In the genomic region with DNA sequence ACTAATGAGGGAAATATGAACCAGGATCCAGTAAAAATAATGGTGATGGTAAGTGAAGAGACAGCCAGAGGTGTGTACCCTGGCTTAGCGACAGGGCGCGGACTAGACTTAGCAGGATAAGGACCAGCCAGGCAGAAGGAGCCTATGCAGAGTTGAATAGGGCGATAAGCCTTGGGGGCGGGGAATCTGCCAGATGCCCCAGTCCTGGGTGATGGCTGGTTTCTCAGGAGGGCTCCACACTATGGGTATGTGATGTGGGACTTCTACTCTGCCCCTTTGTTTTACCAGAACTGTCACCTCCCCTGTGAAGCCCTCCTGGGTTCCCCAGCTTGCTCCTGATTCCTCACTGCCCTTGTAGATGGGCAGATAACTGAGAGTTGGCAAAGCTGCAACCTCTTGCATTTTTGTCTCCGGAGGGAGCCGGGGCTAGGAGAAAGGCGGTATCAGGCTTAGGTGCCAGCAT, we compare ENCODE assay signal across 8 mouse cellular contexts. TPM values are rescaled to one million over a fixed set of nuclear protein-coding genes. Genes with fewer than 3 reads are reported as not detected.
A peak's percentile ranks its signal among the peaks of the same experiment; 100 is the strongest.
DNase-seq lines count a peak whose midpoint lies in the region; ATAC-seq and TF ChIP-seq lines count a peak whose summit lies in the region.

No protein-coding gene starts in this region.

- 0 out of 2 replicates have a peak, but pooled peaks cover under 1% of the 10 kb centered on the region for H3K27me3 ChIP-seq in forebrain, embryonic 13.5 days
- H3K27me3 ChIP-seq in forebrain, postnatal 0 days (ENCODE audit: insufficient read depth, low read length): no peaks in the 10 kb centered on the region
- no peaks in the 10 kb centered on the region for H3K27me3 ChIP-seq in thymus, adult 2 months (ENCODE audit: control insufficient read depth, insufficient read depth, low read length)
- H3K27me3 ChIP-seq in midbrain, embryonic 10.5 days (ENCODE audit: low read depth, poor library complexity, severe bottlenecking): peaks cover 60% of the 10 kb centered on the region
- no peaks in the 10 kb centered on the region for H3K27me3 ChIP-seq in stomach, embryonic 16.5 days (ENCODE audit: control insufficient read depth, insufficient read depth, low read length)

- 32% methylated on average over 8 of the region's 8 CpGs for WGBS in forebrain, embryonic 13.5 days
- WGBS in forebrain, postnatal 0 days: 34% methylated on average over 8 of the region's 8 CpGs
- 86% methylated on average over 8 of the region's 8 CpGs for WGBS in thymus, adult 2 months
- 28% methylated on average over 8 of the region's 8 CpGs for WGBS in midbrain, embryonic 10.5 days
- WGBS in stomach, embryonic 16.5 days: 41% methylated on average over 8 of the region's 8 CpGs

- DNase-seq in forebrain, postnatal 0 days: no peak
- DNase-seq in thymus, adult 2 months: no peak
- no peak for DNase-seq in thymus, postnatal 36 days
- DNase-seq in midbrain, embryonic 10.5 days (ENCODE audit: low spot score): no peak
- DNase-seq in adrenal gland, postnatal 4 days (ENCODE audit: low spot score in 2 of 2): no peak
- no peak for DNase-seq in lung, adult 18-20 months

- H3K4me1 ChIP-seq in forebrain, embryonic 13.5 days: peaks cover 17% of the 10 kb centered on the region
- H3K4me1 ChIP-seq in forebrain, postnatal 0 days (ENCODE audit: insufficient read depth): peaks cover 12% of the 10 kb centered on the region
- peaks cover 24% of the 10 kb centered on the region for H3K4me1 ChIP-seq in thymus, adult 2 months (replicated peaks; ENCODE audit: control insufficient read depth, insufficient read depth, low read length)
- H3K4me1 ChIP-seq in midbrain, embryonic 10.5 days: peaks cover 32% of the 10 kb centered on the region
- peaks cover 32% of the 10 kb centered on the region for H3K4me1 ChIP-seq in stomach, embryonic 16.5 days (ENCODE audit: control insufficient read depth, insufficient read depth, low read length)

- H3K4me2 ChIP-seq in forebrain, embryonic 13.5 days: peak overlapping the region; percentile 29; the same call in 1 of the 2 replicates
- no peak overlapping the region for H3K4me2 ChIP-seq in forebrain, postnatal 0 days (ENCODE audit: low read depth)
- no peak overlapping the region for H3K4me2 ChIP-seq in stomach, embryonic 16.5 days (ENCODE audit: low read depth, low read length)

- no peak overlapping the region for H3K27ac ChIP-seq in forebrain, embryonic 13.5 days
- no peak overlapping the region for H3K27ac ChIP-seq in forebrain, postnatal 0 days (ENCODE audit: low read depth, low read length)
- H3K27ac ChIP-seq in thymus, adult 2 months (ENCODE audit: control insufficient read depth, insufficient read depth, low read length): 0 out of 2 replicates have a peak overlapping the region, but pooled peaks have one; percentile 41
- peak overlapping the region; percentile 9; the same call in 1 of the 2 replicates for H3K27ac ChIP-seq in midbrain, embryonic 10.5 days (replicated peaks)
- H3K27ac ChIP-seq in stomach, embryonic 16.5 days (ENCODE audit: low read length): no peak overlapping the region

- no peak for TF ChIP-seq POLR2A in thymus, adult 2 months (IDR thresholded peaks at IDR 0.05; ENCODE audit: control insufficient read depth, extremely low read depth, insufficient read depth, low read length, poor library complexity)

- no peak for ATAC-seq in forebrain, embryonic 13.5 days
- ATAC-seq in forebrain, postnatal 0 days: no peak
- 0 out of 2 replicates have a peak, but pooled peaks have one; percentile 19 for ATAC-seq in stomach, embryonic 16.5 days (ENCODE audit: insufficient read depth, low FRiP score)

- no peaks in the 10 kb centered on the region for H3K36me3 ChIP-seq in forebrain, embryonic 13.5 days (ENCODE audit: poor library complexity, severe bottlenecking)
- H3K36me3 ChIP-seq in forebrain, postnatal 0 days (ENCODE audit: insufficient read depth): no peaks in the 10 kb centered on the region
- no peaks in the 10 kb centered on the region for H3K36me3 ChIP-seq in thymus, adult 2 months (ENCODE audit: control insufficient read depth, insufficient read depth, low read length)
- no peaks in the 10 kb centered on the region for H3K36me3 ChIP-seq in midbrain, embryonic 10.5 days
- no peaks in the 10 kb centered on the region for H3K36me3 ChIP-seq in stomach, embryonic 16.5 days (ENCODE audit: control insufficient read depth, insufficient read depth, low read length)

- no peak for TF ChIP-seq CTCF in forebrain, postnatal 0 days (IDR thresholded peaks at IDR 0.05; ENCODE audit: low read depth)
- TF ChIP-seq CTCF in thymus, adult 2 months (IDR thresholded peaks at IDR 0.05; ENCODE audit: borderline replicate concordance, control insufficient read depth, extremely low read depth, insufficient read depth, low read length, poor library complexity): no peak

- 0 out of 2 replicates have a peak overlapping the region, but pooled peaks have one; percentile 13 for H3K9ac ChIP-seq in forebrain, embryonic 13.5 days
- H3K9ac ChIP-seq in forebrain, postnatal 0 days: no peak overlapping the region
- H3K9ac ChIP-seq in stomach, embryonic 16.5 days (ENCODE audit: low read length): no peak overlapping the region

- H3K4me3 ChIP-seq in forebrain, embryonic 13.5 days: no peak overlapping the region
- no peak overlapping the region for H3K4me3 ChIP-seq in forebrain, postnatal 0 days (ENCODE audit: low read depth, low read length)
- H3K4me3 ChIP-seq in thymus, adult 2 months (ENCODE audit: control insufficient read depth, insufficient read depth, low read length): no peak overlapping the region
- peak overlapping the region; percentile 19; the same call in 1 of the 2 replicates for H3K4me3 ChIP-seq in midbrain, embryonic 10.5 days
- no peak overlapping the region for H3K4me3 ChIP-seq in stomach, embryonic 16.5 days (replicated peaks; ENCODE audit: low read length)

- H3K9me3 ChIP-seq in forebrain, embryonic 13.5 days (replicated peaks): no peaks in the 10 kb centered on the region
- H3K9me3 ChIP-seq in forebrain, postnatal 0 days (ENCODE audit: low read length): no peaks in the 10 kb centered on the region
- no peaks in the 10 kb centered on the region for H3K9me3 ChIP-seq in midbrain, embryonic 10.5 days (replicated peaks)
- H3K9me3 ChIP-seq in stomach, embryonic 16.5 days (replicated peaks; ENCODE audit: control insufficient read depth, low read length): no peaks in the 10 kb centered on the region

RNA-seq across cellular contexts. Expression of a gene that starts 6.4 kb away (rescaled TPM):
- 733 and 735 TPM in 2 replicates for polyA plus RNA-seq in forebrain, embryonic 13.5 days (2015; fragmentation: Nextera tagmentation; extraction: Ambion mirVana)
- total RNA-seq in forebrain, postnatal 0 days (2014; rRNA removed): 804 and 1,069 TPM in 2 replicates
- polyA plus RNA-seq in forebrain, postnatal 0 days (2015; fragmentation: Nextera tagmentation; extraction: Ambion mirVana): 578 and 651 TPM in 2 replicates
- 627 and 715 TPM in 2 replicates for polyA plus RNA-seq in thymus, adult 2 months (2012; rRNA removed)
- 866 and 996 TPM in 2 replicates for polyA plus RNA-seq in midbrain, embryonic 10.5 days (2016; fragmentation: Nextera tagmentation; extraction: Ambion mirVana)
- polyA plus RNA-seq in stomach, embryonic 16.5 days (2015; fragmentation: Nextera tagmentation; extraction: Ambion mirVana): 835 and 1,068 TPM in 2 replicates
- 100 to 1,000 TPM; 927 to 955 TPM for total RNA-seq in adrenal gland, postnatal 4 days (2021)

RNA-seq across cellular contexts. Expression of a gene that starts 6.9 kb away (rescaled TPM):
- 21.5 and 22.8 TPM in 2 replicates for polyA plus RNA-seq in forebrain, embryonic 13.5 days (2015; fragmentation: Nextera tagmentation; extraction: Ambion mirVana)
- total RNA-seq in forebrain, postnatal 0 days (2014; rRNA removed): 113 and 127 TPM in 2 replicates
- polyA plus RNA-seq in forebrain, postnatal 0 days (2015; fragmentation: Nextera tagmentation; extraction: Ambion mirVana): 58.6 and 69.0 TPM in 2 replicates
- polyA plus RNA-seq in thymus, adult 2 months (2012; rRNA removed): 91.8 and 121 TPM in 2 replicates
- polyA plus RNA-seq in midbrain, embryonic 10.5 days (2016; fragmentation: Nextera tagmentation; extraction: Ambion mirVana): 7.3 and 7.7 TPM in 2 replicates
- 43.1 and 55.2 TPM in 2 replicates for polyA plus RNA-seq in stomach, embryonic 16.5 days (2015; fragmentation: Nextera tagmentation; extraction: Ambion mirVana)
- 10 to 100 TPM; 26.4 to 27.6 TPM for total RNA-seq in adrenal gland, postnatal 4 days (2021)

RNA-seq across cellular contexts. Expression of a gene that starts 34.9 kb away (rescaled TPM):
- polyA plus RNA-seq in forebrain, embryonic 13.5 days (2015; fragmentation: Nextera tagmentation; extraction: Ambion mirVana): 36.6 and 42.4 TPM in 2 replicates
- total RNA-seq in forebrain, postnatal 0 days (2014; rRNA removed): 48.8 and 52.1 TPM in 2 replicates
- polyA plus RNA-seq in forebrain, postnatal 0 days (2015; fragmentation: Nextera tagmentation; extraction: Ambion mirVana): 21.6 and 25.7 TPM in 2 replicates
- 53.8 and 61.0 TPM in 2 replicates for polyA plus RNA-seq in thymus, adult 2 months (2012; rRNA removed)
- polyA plus RNA-seq in midbrain, embryonic 10.5 days (2016; fragmentation: Nextera tagmentation; extraction: Ambion mirVana): 40.0 and 48.9 TPM in 2 replicates
- polyA plus RNA-seq in stomach, embryonic 16.5 days (2015; fragmentation: Nextera tagmentation; extraction: Ambion mirVana): 29.3 and 35.6 TPM in 2 replicates
- total RNA-seq in adrenal gland, postnatal 4 days (2021): 10 to 100 TPM; 37.6 to 37.8 TPM

Comparison
In these comparisons a context has a peak if more than half of its experiments do, and no peak if none do; other contexts are left out.
1. H3K27ac ChIP-seq: peak in thymus, adult 2 months (single experiment) and midbrain, embryonic 10.5 days (single experiment); none in forebrain, embryonic 13.5 days (single experiment), forebrain, postnatal 0 days (single experiment) and stomach, embryonic 16.5 days (single experiment).